Mouse (Mus musculus): ENCODE measurements around the gene Tmc6. TPM values are rescaled to one million over a fixed set of nuclear protein-coding genes. Genes with fewer than 3 reads are reported as not detected.
"Not testable (repeated sequence)": the region's sequence is repeated elsewhere in the genome, so short reads cannot be mapped to it uniquely, and the experiment has no call there.

Tmc6 gene
- polyA plus RNA-seq, 2 experiments from 2014 or later = 88.2 to 107 TPM

DNA sequence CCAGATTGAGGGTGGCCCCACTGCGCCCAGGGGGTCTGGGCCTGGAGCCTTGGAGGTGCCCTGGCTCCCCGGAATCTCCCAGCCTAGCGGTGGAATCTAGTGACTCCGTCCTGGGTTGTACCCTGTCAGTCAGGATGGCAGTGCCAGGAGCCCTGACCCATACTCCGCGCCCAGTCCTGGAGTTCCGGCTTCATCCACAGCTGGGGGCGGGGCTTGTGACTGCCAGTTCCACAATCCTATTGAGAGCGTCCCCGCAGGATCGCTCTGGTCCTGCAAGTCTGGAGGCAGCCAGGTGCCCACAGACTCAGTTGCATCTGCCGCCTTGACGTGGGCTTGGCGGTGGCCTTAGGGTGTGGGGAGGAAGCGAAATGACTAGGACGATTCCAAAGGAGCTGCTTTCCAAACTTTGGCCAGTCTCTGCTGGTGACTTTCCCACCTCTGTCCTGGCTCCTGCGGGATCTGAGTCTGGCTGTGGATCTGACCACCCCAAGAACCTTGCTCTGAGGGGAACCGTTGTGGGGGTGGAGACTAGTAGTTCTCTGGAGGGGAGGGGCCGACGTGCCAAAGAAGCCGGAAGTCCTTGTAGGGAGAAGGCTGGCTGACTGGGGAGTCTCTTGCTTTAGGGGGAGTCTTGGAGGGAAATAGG is 28.5 kb upstream of the Tmc6 start:
- ATAC-seq = peak; percentile 74

GRCm38 (mm10) chr11:117809407-117810311 is 27.7 kb upstream of the Tmc6 start, which contains the start of the genes Gm20708 and Syngr2:
Gene Gm20708, plus strand, starts transcription at chr11:117809668.
Gene Syngr2, plus strand, starts transcription at chr11:117809668.
- ATAC-seq = peak; percentile 38

DNA sequence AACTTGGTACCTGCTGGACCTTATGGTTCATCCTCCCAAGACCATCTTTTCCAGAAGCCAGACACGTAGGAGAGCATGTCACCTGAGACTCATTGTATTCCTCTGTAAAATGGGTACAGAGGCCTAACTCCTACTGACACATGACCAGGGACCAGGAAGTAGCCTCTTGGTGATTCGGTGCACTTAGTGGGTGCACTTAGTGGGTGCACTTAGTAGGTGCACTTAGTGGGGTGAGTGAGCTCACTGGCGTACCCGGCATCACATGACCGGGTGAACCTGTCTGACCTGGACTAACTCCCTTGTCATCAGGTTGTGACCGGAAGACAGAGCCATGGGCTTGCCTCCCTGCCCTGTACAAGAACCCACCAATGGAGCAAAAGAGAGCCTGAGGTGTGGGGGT is 24.8 kb upstream of the Tmc6 start:
- ATAC-seq = no peak

- no peak for ATAC-seq
These were observed 21.2 kb upstream of the Tmc6 start for GRCm38 (mm10) chr11:117803166-117803688.

DNA sequence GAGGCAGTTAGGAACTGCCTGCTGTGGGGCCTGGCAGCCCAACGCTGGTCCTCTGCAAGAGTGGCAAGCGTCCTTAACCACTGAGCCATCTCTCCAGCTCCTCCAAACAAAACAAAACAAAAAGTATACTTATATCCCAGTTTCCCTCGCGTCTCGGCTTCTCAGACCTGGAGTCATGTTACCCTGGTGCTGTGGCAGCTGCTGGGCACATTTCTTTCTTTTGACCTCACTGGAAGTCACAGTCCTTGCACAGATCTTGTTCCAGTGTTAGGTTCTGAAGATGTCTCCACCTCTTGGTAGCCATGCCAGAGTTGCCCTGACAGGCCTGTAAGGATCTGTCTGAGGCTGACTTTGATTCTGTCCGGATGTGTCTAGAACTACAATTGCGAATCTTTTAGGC is 19.7 kb upstream of the Tmc6 start:
- ATAC-seq = no peak

DNA sequence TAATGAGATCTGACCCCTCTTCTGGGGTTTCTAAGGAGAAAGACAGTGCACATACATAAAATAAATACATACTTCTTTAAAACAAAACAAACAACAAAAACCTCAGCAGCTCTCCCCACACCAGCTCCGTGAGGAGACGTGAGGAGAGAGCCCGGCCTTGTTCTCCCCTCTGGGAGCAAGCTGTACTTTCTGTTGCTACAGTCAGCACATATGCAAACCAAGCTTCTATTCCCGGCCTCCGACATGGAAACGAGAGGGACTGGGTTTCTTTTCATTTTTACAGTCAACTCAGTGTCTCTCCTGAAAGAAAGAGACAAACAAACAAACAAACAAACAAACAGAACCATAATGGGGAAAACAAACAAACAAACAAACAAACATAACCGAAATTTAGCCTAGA is 18.0 kb upstream of the Tmc6 start:
- no peak for ATAC-seq

DNA sequence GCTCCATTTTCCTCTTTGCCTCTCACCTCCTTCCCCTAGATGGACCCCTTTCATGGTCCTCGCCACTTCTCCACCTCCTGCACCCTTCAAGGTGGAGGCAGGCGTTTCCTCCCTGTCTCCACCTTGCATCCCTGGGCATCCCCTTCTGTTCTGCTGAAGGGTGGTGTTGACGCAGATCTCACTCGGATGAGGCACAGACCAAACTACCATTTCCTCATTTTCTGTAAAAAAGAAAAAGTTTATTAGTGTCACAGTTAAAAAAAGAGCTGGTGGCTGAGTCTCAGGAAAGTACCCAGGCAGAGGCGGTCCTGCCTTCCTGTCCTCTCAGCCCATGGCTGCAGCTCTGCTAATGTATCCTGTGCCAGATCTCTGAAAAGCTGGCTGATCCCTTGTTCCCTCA is 17.2 kb upstream of the Tmc6 start:
- peak; percentile 63 for ATAC-seq

GRCm38 (mm10) chr11:117798160-117798541 is 16.2 kb upstream of the Tmc6 start:
- ATAC-seq = peak; percentile 64

- ATAC-seq = no peak
These were observed 15.6 kb upstream of the Tmc6 start, which contains the start of gene 6030468B19Rik for GRCm38 (mm10) chr11:117797511-117798159. Gene 6030468B19Rik, plus strand, starts transcription at chr11:117797660.

DNA sequence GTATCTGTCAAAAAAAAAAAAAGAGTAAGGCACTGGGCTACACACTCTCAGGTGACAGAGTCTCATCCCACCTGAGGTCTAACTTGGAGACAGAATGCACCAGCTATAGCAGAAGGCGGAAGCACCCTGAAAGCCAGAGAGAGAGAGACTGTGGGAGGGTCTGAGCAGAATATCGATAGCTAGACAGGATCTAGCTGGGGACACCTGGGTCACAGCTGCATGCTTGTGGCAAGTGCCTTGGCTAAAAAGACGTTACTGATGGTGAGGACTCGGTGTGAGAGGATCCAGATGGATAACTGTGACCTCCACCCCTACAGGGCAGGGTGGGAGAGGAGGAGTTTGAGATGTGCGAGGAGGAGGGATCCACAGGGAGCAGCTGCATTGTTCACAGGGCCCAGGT is 15.0 kb upstream of the Tmc6 start:
- no peak for ATAC-seq

- no peak for ATAC-seq
These were observed 12.1 kb upstream of the Tmc6 start for GRCm38 (mm10) chr11:117794035-117794551.

DNA sequence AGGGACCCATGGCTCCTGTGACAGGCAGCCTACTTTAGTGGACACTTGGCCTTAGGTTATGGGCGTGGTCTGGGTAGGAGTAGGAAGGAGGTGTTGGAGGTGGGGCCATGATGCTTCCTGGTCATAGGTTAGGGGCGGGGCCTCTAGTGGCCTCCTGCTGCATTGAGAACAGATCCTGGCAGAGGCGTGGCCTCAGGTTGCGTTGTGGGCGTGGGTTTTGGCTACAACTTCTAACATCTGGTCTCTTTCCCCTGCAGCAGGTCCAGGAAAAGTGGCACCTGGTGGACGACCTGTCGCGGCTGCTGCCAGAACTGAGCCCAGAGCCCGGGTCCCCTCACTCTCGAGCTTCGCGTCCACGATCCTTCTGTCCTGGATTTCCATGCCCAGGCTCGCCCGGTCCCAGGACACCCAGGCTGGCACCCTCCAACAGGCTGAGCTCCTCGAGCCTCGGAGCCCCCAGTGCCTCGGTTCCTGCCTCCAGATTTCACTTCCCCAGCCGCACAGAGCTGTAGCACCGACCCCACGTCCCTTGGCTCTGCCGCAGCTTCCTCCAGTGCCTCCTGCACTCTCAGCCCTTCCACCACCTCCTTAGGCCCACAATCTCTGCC is 10.4 kb upstream of the Tmc6 start:
- no peak for ATAC-seq

DNA sequence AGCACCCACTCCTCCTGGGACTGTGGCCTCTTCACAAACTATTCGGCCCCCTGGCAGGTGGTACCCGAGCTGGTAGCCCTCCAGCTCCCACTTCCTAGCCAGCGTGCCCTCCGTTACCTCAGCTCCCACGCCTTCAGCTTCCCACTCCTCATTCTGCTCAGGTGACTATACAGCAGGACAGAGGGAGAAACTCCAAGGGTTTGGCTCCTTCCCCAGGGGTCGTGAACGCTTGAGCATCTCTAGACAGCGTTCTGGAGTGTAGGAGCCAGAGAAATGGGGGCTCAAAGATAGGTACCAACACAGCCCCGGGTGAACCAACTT is 9.4 kb upstream of the Tmc6 start:
- no peak for ATAC-seq

- ATAC-seq = no peak
These were observed 8.9 kb upstream of the Tmc6 start for GRCm38 (mm10) chr11:117790703-117791440.

- ATAC-seq = no peak
These were observed 8.3 kb upstream of the Tmc6 start for GRCm38 (mm10) chr11:117790286-117790685.

- not testable (repeated sequence) for ATAC-seq
These were observed 6.5 kb upstream of the Tmc6 start for GRCm38 (mm10) chr11:117788481-117788880.

DNA sequence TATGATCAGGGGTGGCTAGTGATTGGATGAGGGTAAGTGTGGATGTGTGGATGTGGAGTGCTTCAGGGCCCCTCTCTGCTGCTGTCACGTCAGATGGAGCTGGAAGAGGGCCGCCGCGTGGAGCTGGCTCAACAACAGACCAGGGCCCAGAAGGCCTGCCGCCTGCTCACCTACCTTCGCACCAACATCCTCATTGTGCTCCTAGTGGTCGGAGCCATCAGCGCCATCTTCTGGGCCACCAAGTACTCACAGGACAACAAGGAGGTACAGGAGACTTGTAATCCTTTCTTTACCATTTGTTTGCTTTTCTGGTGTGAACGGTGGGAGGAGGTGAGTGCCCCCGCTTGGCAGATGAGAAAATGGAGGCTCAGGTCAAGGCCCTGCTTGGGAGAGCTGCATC is 4.3 kb upstream of the Tmc6 start:
- ATAC-seq = no peak

DNA sequence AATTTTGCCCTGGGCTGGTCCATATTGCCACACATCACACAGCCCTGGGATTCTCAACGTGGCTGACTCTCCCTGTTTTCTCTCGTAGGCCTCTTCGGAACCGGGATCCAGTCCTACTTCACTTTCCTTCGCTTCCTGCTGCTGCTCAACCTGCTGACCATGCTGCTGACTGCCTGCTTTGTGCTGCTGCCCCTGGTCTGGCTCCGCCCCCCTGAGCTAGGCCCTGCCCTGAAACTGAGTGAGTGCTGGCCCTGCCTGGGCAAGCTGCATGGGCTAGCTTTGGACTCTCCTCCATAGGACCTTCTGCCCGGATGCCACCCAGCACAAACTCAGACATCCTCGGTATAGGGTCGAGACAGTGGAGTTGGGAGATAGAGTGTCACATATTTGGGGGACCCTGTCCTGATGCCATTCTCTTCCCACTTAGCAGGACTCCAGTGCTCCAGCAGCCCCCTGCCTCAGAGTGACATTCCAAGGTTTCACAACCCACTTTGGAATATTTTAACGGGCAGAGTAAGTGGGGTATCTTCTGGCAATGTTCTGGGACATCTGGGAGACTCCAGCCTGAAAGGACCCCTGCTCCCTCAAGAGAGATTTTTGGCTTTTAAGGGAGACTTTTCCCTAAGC is 1.8 kb upstream of the Tmc6 start:
- no peak for ATAC-seq

DNA sequence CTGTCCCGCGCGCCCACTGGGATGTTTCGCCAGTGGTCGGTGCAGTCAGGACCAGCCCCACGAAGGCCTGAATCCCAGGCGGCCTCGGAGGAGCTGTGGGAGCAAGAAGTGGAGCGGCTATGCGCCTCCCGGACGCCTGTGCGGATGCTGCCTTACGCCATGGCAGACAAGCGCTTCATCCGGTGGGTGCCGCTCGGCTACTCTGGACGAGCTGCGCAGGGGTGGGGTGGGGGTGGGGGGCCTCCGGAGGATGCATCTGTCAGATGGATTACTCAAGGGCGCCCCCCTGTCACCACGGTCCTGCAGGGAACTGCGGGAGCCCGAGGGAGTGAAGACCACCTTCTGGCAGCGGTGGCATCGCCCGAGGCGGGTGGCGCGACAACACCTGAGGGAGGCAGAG is 1.1 kb upstream of the Tmc6 start:
- ATAC-seq = no peak

DNA sequence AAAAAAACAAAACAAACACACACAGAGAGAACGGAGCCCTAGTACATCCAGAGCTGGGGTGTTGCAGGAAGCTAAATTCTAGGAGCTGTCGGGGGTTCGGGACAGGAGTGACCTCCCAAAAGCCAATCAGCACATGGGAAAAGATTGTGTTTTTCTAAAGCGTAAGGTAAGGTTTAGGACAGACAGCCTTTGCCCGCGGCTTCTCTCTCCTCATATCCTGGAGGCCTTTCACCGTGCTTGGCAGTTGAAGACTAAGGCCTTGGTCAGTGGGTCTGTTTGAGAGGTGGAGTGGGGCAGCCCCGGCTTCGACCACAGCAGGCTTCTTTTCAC is 672 bp upstream of the Tmc6 start:
- no peak for ATAC-seq

- ATAC-seq = peak; percentile 26
These were observed 688 bp downstream of the Tmc6 start for GRCm38 (mm10) chr11:117781199-117781821.
